9 mouse cellular contexts compared by ENCODE assay signal in the genomic region with DNA sequence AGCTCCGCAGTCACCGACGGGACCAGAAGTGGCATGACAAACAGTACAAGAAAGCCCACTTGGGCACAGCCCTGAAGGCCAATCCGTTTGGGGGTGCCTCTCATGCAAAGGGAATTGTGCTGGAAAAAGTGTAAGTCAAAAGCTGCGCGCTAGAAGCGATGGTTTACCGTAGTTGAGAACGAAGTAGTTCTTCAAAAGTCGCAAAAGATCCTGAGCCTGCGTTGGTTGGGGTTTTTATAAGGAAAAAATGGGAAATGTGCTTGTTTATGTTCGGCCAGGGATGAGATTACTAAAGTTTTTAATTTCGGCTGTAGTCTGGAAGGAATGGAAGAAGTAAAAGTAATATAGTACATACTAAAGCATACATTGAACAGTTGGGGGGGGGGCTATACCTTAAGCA. TPM values are rescaled to one million over a fixed set of nuclear protein-coding genes. Genes with fewer than 3 reads are reported as not detected.
DNase-seq lines count a peak whose midpoint lies in the region; ATAC-seq and TF ChIP-seq lines count a peak whose summit lies in the region.
"Not testable (repeated sequence)": the region's sequence is repeated elsewhere in the genome, so short reads cannot be mapped to it uniquely, and the experiment has no call there.
"Had no signal": no experiment of that assay in that cellular context is flagged by ENCODE, and none has a peak within 500 bp of the region (broad histone marks: within the 10 kb centered on the region; RNA-seq: fewer than 3 reads in every experiment).

No protein-coding gene starts in this region.

- H3K4me1 ChIP-seq in ES-E14 (ENCODE audit: control insufficient read depth in 2 of 2, insufficient read depth in 2 of 2, low read length in 2 of 2, poor library complexity in 1 of 2); embryonic facial prominence, embryonic 11.5 days (ENCODE audit: control insufficient read depth, insufficient read depth, low read length); forebrain, postnatal 0 days (ENCODE audit: insufficient read depth); hindbrain, embryonic 13.5 days (replicated peaks); kidney, postnatal 0 days (replicated peaks; ENCODE audit: insufficient read depth, low read length); midbrain, embryonic 14.5 days (ENCODE audit: control insufficient read depth, insufficient read depth, low read length): not testable (repeated sequence)
- peaks cover 35% of the 10 kb centered on the region for H3K4me1 ChIP-seq in liver, embryonic 15.5 days (replicated peaks)

- H3K27ac ChIP-seq in ES-E14 (ENCODE audit: insufficient read depth, low read depth, low read length, poor library complexity, severe bottlenecking): peak overlapping the region; percentile 89
- peak overlapping the region; percentile 62; the same call in 1 of the 2 replicates for H3K27ac ChIP-seq in embryonic facial prominence, embryonic 11.5 days (replicated peaks; ENCODE audit: low read depth, low read length)
- not testable (repeated sequence) for H3K27ac ChIP-seq in forebrain, postnatal 0 days (ENCODE audit: low read depth, low read length); hindbrain, embryonic 13.5 days
- H3K27ac ChIP-seq in kidney, postnatal 0 days: peak overlapping the region; percentile 83
- H3K27ac ChIP-seq in liver, embryonic 15.5 days (replicated peaks): peak overlapping the region; percentile 80
- peak overlapping the region; percentile 81; the same call in 1 of the 2 replicates for H3K27ac ChIP-seq in midbrain, embryonic 14.5 days (replicated peaks; ENCODE audit: low read depth, low read length)

- H3K9me3 ChIP-seq in ES-E14 (ENCODE audit: control insufficient read depth, insufficient read depth, low read depth, low read length); embryonic facial prominence, embryonic 11.5 days (replicated peaks; ENCODE audit: control insufficient read depth, low read length); forebrain, postnatal 0 days (ENCODE audit: low read length); hindbrain, embryonic 13.5 days; kidney, postnatal 0 days (replicated peaks; ENCODE audit: low read length); liver, embryonic 15.5 days (replicated peaks); midbrain, embryonic 14.5 days (ENCODE audit: control insufficient read depth, low read length): not testable (repeated sequence)

- peak overlapping the region; percentile 84 to 100 for H3K4me3 ChIP-seq in ES-E14 (ENCODE audit: insufficient read depth in 1 of 2, low read depth in 1 of 2, low read length in 2 of 2, poor library complexity in 1 of 2, severe bottlenecking in 1 of 2)
- H3K4me3 ChIP-seq in embryonic facial prominence, embryonic 11.5 days (ENCODE audit: low read depth, low read length): peak overlapping the region; percentile 79
- peak overlapping the region; percentile 70 for H3K4me3 ChIP-seq in forebrain, postnatal 0 days (ENCODE audit: low read depth, low read length)
- peak overlapping the region; percentile 86 for H3K4me3 ChIP-seq in hindbrain, embryonic 13.5 days
- peak overlapping the region; percentile 97 for H3K4me3 ChIP-seq in kidney, postnatal 0 days (replicated peaks; ENCODE audit: low read depth, low read length)
- H3K4me3 ChIP-seq in liver, embryonic 15.5 days (replicated peaks): peak overlapping the region; percentile 86
- H3K4me3 ChIP-seq in midbrain, embryonic 14.5 days (replicated peaks; ENCODE audit: low read depth, low read length): peak overlapping the region; percentile 91

- peak overlapping the region; percentile 100 for H3K9ac ChIP-seq in ES-E14 (ENCODE audit: insufficient read depth, low read depth, low read length, poor library complexity, severe bottlenecking)
- peak overlapping the region; percentile 94 for H3K9ac ChIP-seq in embryonic facial prominence, embryonic 11.5 days (replicated peaks; ENCODE audit: low read length)
- H3K9ac ChIP-seq in forebrain, postnatal 0 days: peak overlapping the region; percentile 93
- H3K9ac ChIP-seq in hindbrain, embryonic 13.5 days: peak overlapping the region; percentile 94
- H3K9ac ChIP-seq in kidney, postnatal 0 days (ENCODE audit: low read depth, low read length): peak overlapping the region; percentile 98
- peak overlapping the region; percentile 92 for H3K9ac ChIP-seq in liver, embryonic 15.5 days
- peak overlapping the region; percentile 88 for H3K9ac ChIP-seq in midbrain, embryonic 14.5 days (replicated peaks; ENCODE audit: low read length)

- under 1% methylated on average over 13 of the region's 13 CpGs for WGBS in embryonic facial prominence, embryonic 11.5 days
- WGBS in forebrain, postnatal 0 days: under 1% methylated on average over 13 of the region's 13 CpGs
- under 1% methylated on average over 13 of the region's 13 CpGs for WGBS in hindbrain, embryonic 13.5 days
- 1% methylated on average over 13 of the region's 13 CpGs for WGBS in kidney, postnatal 0 days
- WGBS in liver, embryonic 15.5 days (ENCODE audit: insufficient replicate concordance): under 1% methylated on average over 13 of the region's 13 CpGs
- 1% methylated on average over 13 of the region's 13 CpGs for WGBS in midbrain, embryonic 14.5 days

- not testable (repeated sequence) for H3K27me3 ChIP-seq in embryonic facial prominence, embryonic 11.5 days (ENCODE audit: control insufficient read depth, insufficient read depth, low read length); forebrain, postnatal 0 days (ENCODE audit: insufficient read depth, low read length); hindbrain, embryonic 13.5 days; kidney, postnatal 0 days (ENCODE audit: insufficient read depth, low read length); liver, embryonic 15.5 days; midbrain, embryonic 14.5 days (ENCODE audit: control insufficient read depth, insufficient read depth, low read length); splenic B cell, adult 2 months (ENCODE audit: control insufficient read depth, insufficient read depth, low read length, poor library complexity, severe bottlenecking)

- ATAC-seq in embryonic facial prominence, embryonic 11.5 days (replicated peaks; ENCODE audit: insufficient number of reproducible peaks, low FRiP score, low TSS enrichment, low read depth); forebrain, postnatal 0 days; hindbrain, embryonic 13.5 days (ENCODE audit: low FRiP score); kidney, postnatal 0 days (replicated peaks; ENCODE audit: low FRiP score, low read depth); liver, embryonic 15.5 days (ENCODE audit: insufficient read depth); midbrain, embryonic 14.5 days (ENCODE audit: low FRiP score, low TSS enrichment): not testable (repeated sequence)

- not testable (repeated sequence) for DNase-seq in ES-E14 (ENCODE audit: low read depth, low spot score); embryonic facial prominence, embryonic 11.5 days (ENCODE audit: low spot score); midbrain, embryonic 14.5 days
- DNase-seq in forebrain, postnatal 0 days: peak; percentile 35
- peak; percentile 27 for DNase-seq in kidney, postnatal 0 days (ENCODE audit: low spot score)
- peak; percentile 13 for DNase-seq in splenic B cell, adult 2 months (ENCODE audit: low read depth, low spot score)

- in situ Hi-C loops in ES-E14 (cut with MboI; ENCODE audit: low sequenced_read_pairs in 2 of 2, unreplicated experiment in 2 of 2): not testable (repeated sequence)

- peaks cover 21% of the 10 kb centered on the region for H3K36me3 ChIP-seq in ES-E14 (ENCODE audit: control insufficient read depth, insufficient read depth, low read length, poor library complexity, severe bottlenecking)
- H3K36me3 ChIP-seq in embryonic facial prominence, embryonic 11.5 days (replicated peaks; ENCODE audit: control insufficient read depth, insufficient read depth, low read depth, low read length); splenic B cell, adult 2 months (ENCODE audit: control insufficient read depth, insufficient read depth, low read length, poor library complexity, severe bottlenecking): not testable (repeated sequence)
- H3K36me3 ChIP-seq in forebrain, postnatal 0 days (ENCODE audit: insufficient read depth): peaks cover 23% of the 10 kb centered on the region
- H3K36me3 ChIP-seq in hindbrain, embryonic 13.5 days: peaks cover 34% of the 10 kb centered on the region
- H3K36me3 ChIP-seq in kidney, postnatal 0 days (ENCODE audit: insufficient read depth, low read length): peaks cover 16% of the 10 kb centered on the region; the same call in 1 of the 2 replicates
- peaks cover 25% of the 10 kb centered on the region for H3K36me3 ChIP-seq in liver, embryonic 15.5 days (replicated peaks)
- H3K36me3 ChIP-seq in midbrain, embryonic 14.5 days (ENCODE audit: control insufficient read depth, insufficient read depth, low read length): peaks cover 36% of the 10 kb centered on the region

- H3K4me2 ChIP-seq in embryonic facial prominence, embryonic 11.5 days (ENCODE audit: low read depth, low read length): peak overlapping the region; percentile 58
- H3K4me2 ChIP-seq in forebrain, postnatal 0 days (ENCODE audit: low read depth): peak overlapping the region; percentile 69
- peak overlapping the region; percentile 67 for H3K4me2 ChIP-seq in hindbrain, embryonic 13.5 days
- H3K4me2 ChIP-seq in kidney, postnatal 0 days (ENCODE audit: low read length): peak overlapping the region; percentile 74
- H3K4me2 ChIP-seq in liver, embryonic 15.5 days: peak overlapping the region; percentile 69
- peak overlapping the region; percentile 73 for H3K4me2 ChIP-seq in midbrain, embryonic 14.5 days (ENCODE audit: low read length)

- not testable (repeated sequence) for TF ChIP-seq CTCF in forebrain, postnatal 0 days (IDR thresholded peaks at IDR 0.05; ENCODE audit: low read depth); kidney, postnatal 0 days (IDR thresholded peaks at IDR 0.05; ENCODE audit: low read depth)

RNA-seq across cellular contexts. Expression of a gene that starts 0.9 kb away (rescaled TPM):
- 1,480 and 1,858 TPM in 2 replicates for total RNA-seq in ES-E14 (2012; rRNA removed)
- polyA plus RNA-seq in embryonic facial prominence, embryonic 11.5 days (2014; fragmentation: Nextera tagmentation; extraction: Ambion mirVana): 245 and 289 TPM in 2 replicates
- total RNA-seq in forebrain, postnatal 0 days (2014; rRNA removed): 493 and 1,038 TPM in 2 replicates
- 145 and 199 TPM in 2 replicates for polyA plus RNA-seq in forebrain, postnatal 0 days (2015; fragmentation: Nextera tagmentation; extraction: Ambion mirVana)
- polyA plus RNA-seq in hindbrain, embryonic 13.5 days (2015; fragmentation: Nextera tagmentation; extraction: Ambion mirVana): 142 and 150 TPM in 2 replicates
- polyA plus RNA-seq in kidney, postnatal 0 days (2015; fragmentation: Nextera tagmentation; extraction: Ambion mirVana): 334 and 356 TPM in 2 replicates
- polyA plus RNA-seq in liver, embryonic 15.5 days (2015; fragmentation: Nextera tagmentation; extraction: Ambion mirVana): 88.4 and 121 TPM in 2 replicates
- 160 TPM in 2 replicates for polyA plus RNA-seq in midbrain, embryonic 14.5 days (2014; fragmentation: Nextera tagmentation; extraction: Ambion mirVana)

RNA-seq across cellular contexts. Expression of a gene that starts 18.5 kb away (rescaled TPM):
- 0.49 TPM in 1 of 2 replicates, not detected in the other for total RNA-seq in ES-E14 (2012; rRNA removed)
- polyA plus RNA-seq in embryonic facial prominence, embryonic 11.5 days (2014; fragmentation: Nextera tagmentation; extraction: Ambion mirVana): 0.72 and 0.87 TPM in 2 replicates
- total RNA-seq in forebrain, postnatal 0 days (2014; rRNA removed): 7.5 and 8.2 TPM in 2 replicates
- polyA plus RNA-seq in forebrain, postnatal 0 days (2015; fragmentation: Nextera tagmentation; extraction: Ambion mirVana): 7.4 and 10.0 TPM in 2 replicates
- polyA plus RNA-seq in hindbrain, embryonic 13.5 days (2015; fragmentation: Nextera tagmentation; extraction: Ambion mirVana): 0.88 and 0.93 TPM in 2 replicates
- 0.21 TPM in 1 of 2 replicates, not detected in the other for polyA plus RNA-seq in kidney, postnatal 0 days (2015; fragmentation: Nextera tagmentation; extraction: Ambion mirVana)
- 0.08 and 0.28 TPM in 2 replicates for polyA plus RNA-seq in liver, embryonic 15.5 days (2015; fragmentation: Nextera tagmentation; extraction: Ambion mirVana)
- polyA plus RNA-seq in midbrain, embryonic 14.5 days (2014; fragmentation: Nextera tagmentation; extraction: Ambion mirVana): 0.62 and 0.91 TPM in 2 replicates
- total RNA-seq: neutrophil, adult 5-6 weeks had no signal
